In the genomic region with DNA sequence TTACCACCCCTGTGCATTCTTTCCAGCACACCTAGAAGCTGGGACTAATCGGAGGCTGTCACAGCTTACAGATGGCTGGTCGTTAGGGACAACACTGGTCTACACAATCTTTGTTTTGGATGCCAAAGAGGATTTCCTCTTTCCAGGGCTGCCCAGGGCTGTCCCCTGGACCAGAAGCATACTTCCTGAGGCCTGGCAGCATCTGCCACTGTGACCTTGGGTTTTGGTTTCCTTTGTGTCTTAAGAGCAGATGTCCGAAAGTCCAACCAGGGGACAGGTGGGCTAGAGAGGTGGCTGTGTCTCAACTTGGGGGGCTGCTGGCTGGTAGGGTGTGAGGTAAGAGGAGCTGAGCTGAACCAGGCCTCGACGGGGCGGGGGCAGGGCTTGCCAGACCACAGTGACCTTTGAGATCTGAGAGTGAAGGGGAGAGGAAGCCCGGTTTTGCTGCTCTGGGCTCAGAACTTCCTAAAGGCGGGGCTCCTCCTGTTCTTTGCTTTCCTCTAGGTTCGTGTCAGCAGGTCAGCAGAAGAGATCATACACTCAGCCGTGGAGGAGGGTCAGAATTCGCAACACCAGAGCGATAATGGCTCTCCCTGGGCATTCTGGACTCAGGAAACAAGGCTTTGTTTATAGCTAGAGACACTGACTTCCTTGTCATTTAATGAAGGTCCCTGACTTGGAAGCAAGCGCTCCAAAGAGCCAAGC, we compare ENCODE assay signal across 9 mouse cellular contexts.
DNase-seq lines count a peak whose midpoint lies in the region; ATAC-seq and TF ChIP-seq lines count a peak whose summit lies in the region.
"Had no signal": no experiment of that assay in that cellular context is flagged by ENCODE, and none has a peak within 500 bp of the region (broad histone marks: within the 10 kb centered on the region; RNA-seq: fewer than 3 reads in every experiment).

No protein-coding gene starts in this region.

- WGBS in intestine, postnatal 0 days = 36% methylated on average over 13 of the region's 13 CpGs

- no peak for TF ChIP-seq CTCF in intestine, postnatal 0 days (IDR thresholded peaks at IDR 0.05; ENCODE audit: low read depth)

- DNase-seq in CD4-positive, CD25-positive, alpha-beta regulatory T cell, adult 2 months (ENCODE audit: low read depth, low spot score) = peak; percentile 33
- peak; percentile 25 for DNase-seq in adrenal gland, postnatal 10 days
- DNase-seq in heart, adult 18-20 months = peak; percentile 65 to 88
- DNase-seq in lung, adult 18-20 months = peak; percentile 70 to 72
- DNase-seq in thymus, postnatal 25 days = peak; percentile 31
- no peak for DNase-seq in frontal cortex, postnatal 10 days (ENCODE audit: low spot score in 2 of 2)
- DNase-seq in right cerebral cortex, postnatal 4 days = no peak

- no peak overlapping the region for H3K27ac ChIP-seq in intestine, postnatal 0 days (ENCODE audit: low read depth, low read length)
- H3K27ac ChIP-seq: limb, embryonic 12.5 days had no signal

- H3K9ac ChIP-seq in intestine, postnatal 0 days (ENCODE audit: low read depth, low read length) = no peak overlapping the region
- H3K9ac ChIP-seq: limb, embryonic 12.5 days had no signal

- H3K4me3 ChIP-seq in intestine, postnatal 0 days (ENCODE audit: low read depth, low read length) = no peak overlapping the region
- H3K4me3 ChIP-seq: limb, embryonic 12.5 days had no signal

- no peaks in the 10 kb centered on the region for H3K4me1 ChIP-seq in intestine, postnatal 0 days (replicated peaks; ENCODE audit: control insufficient read depth, insufficient read depth, low read length)

- H3K4me2 ChIP-seq in intestine, postnatal 0 days (replicated peaks; ENCODE audit: low read depth) = peak overlapping the region; percentile 24
- H3K4me2 ChIP-seq: limb, embryonic 12.5 days had no signal

- H3K27me3 ChIP-seq in intestine, postnatal 0 days (replicated peaks; ENCODE audit: control insufficient read depth, insufficient read depth, low read length) = no peaks in the 10 kb centered on the region
- H3K27me3 ChIP-seq: limb, embryonic 12.5 days had no signal

- no peaks in the 10 kb centered on the region for H3K9me3 ChIP-seq in intestine, postnatal 0 days (ENCODE audit: control insufficient read depth)

- 0 out of 2 replicates have a peak, but pooled peaks have one; percentile 47 for ATAC-seq in intestine, postnatal 0 days

- H3K36me3 ChIP-seq in intestine, postnatal 0 days (ENCODE audit: control insufficient read depth, insufficient read depth) = no peaks in the 10 kb centered on the region
- H3K36me3 ChIP-seq: limb, embryonic 12.5 days had no signal

Comparison
In these comparisons a context has a peak if more than half of its experiments do, and no peak if none do; other contexts are left out.
1. DNase-seq: peak in CD4-positive, CD25-positive, alpha-beta regulatory T cell, adult 2 months (single experiment), adrenal gland, postnatal 10 days (single experiment), heart, adult 18-20 months (2 of 2), lung, adult 18-20 months (2 of 2) and thymus, postnatal 25 days (single experiment); none in frontal cortex, postnatal 10 days (0 of 2) and right cerebral cortex, postnatal 4 days (single experiment).